Mouse (Mus musculus) WW6 (cell line): ENCODE data around the gene Scrt2.

Experiments used
- DNase-seq: peaks from one replicate; pipeline ENCODE4 v3.0.0-alpha.2; 2013; ENCODE audit warnings: low read depth, low spot score

Gene Scrt2

GRCm38 (mm10) chr2:152081641-152082448 is 516 bp downstream of the Scrt2 start:
- no peak for DNase-seq

GRCm38 (mm10) chr2:152082456-152083285 is 1.3 kb downstream of the Scrt2 start:
- DNase-seq, result no peak

DNA sequence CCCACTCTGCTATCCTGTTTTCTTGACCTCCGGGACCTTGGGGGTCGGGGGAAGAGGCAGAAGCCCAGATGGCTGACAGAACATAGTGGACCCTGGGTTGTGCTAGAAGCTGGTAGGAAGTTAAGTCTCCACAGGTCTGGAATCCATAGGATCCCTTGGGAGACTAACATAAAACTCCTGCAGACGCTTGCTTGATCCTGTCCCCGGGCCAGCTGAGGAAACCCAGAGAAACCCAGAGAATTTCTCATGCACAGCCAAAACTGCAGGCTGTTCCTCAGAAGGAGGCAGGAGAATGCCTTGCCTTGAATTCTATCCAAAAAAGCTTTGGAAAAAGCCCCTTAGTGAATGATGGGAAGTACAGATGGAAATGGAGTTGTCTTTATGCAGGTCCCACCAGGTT is 2.1 kb downstream of the Scrt2 start:
- no peak for DNase-seq

DNA sequence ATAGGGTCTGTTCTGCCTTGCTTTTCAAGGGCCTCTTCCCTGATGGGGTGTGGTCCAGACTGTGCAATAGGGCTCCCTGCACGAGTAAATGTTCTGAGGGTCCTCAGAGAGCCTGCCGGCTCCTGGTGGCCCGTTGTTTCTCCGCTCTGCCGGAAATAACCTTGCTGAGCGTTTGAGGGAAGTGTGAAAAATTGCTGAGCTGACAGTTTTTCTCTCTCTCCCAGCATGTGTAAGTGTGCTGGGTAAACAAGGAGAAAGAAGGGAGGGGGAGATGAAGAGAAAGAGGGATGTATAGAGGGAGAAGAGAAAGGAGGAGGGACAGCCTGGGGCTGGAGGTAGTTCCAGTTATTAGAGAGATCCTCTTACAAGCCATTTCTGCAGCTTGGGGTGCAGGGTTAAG is 3.0 kb downstream of the Scrt2 start:
- DNase-seq, result no peak

- DNase-seq, result no peak
Measured at GRCm38 (mm10) chr2:152085414-152085813, 4.1 kb downstream of the Scrt2 start.

GRCm38 (mm10) chr2:152086451-152086850 is 5.1 kb downstream of the Scrt2 start:
- no peak for DNase-seq

- no peak for DNase-seq
Measured at GRCm38 (mm10) chr2:152087111-152087510, 5.8 kb downstream of the Scrt2 start.

- no peak for DNase-seq
Measured at GRCm38 (mm10) chr2:152089078-152089477, 7.7 kb downstream of the Scrt2 start.

DNA sequence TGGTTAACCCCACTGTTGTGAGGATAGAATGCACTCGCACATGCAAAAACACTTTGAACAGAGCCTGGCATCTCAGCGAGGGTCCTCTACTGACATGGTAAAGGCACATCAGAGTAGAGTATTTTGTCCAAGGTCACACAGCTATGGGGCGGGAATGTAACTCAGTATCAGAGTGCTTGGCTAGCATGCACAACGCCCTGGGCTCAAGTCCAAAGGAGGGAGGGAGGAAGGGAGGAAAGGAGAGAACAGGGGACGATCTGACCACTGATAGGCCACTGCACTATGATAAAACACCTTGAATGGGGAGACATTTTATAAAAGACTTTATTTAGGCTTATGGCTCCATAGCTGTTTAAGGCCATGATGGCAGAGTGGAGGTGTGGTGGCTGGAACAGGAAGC is 8.3 kb downstream of the Scrt2 start:
- no peak for DNase-seq

DNA sequence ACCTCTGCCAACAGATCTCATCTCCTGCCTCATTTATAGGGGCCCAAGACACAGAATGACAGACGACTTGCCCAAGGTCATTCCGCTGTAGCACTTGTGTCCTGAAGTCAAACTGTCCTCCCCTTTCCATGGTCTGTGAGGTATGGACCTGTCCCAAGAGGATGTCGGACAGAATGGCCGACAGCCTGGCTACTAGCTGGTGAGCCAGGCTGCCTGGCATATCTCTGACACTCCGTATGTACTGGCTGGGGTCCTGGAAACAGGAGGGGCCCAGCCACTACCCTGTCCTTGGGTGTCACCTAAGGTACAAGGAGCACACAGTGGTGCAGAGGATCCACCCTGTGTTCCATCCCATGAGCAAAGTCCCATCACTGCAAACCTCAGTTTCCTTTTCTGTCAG is 9.2 kb downstream of the Scrt2 start:
- no peak for DNase-seq

DNA sequence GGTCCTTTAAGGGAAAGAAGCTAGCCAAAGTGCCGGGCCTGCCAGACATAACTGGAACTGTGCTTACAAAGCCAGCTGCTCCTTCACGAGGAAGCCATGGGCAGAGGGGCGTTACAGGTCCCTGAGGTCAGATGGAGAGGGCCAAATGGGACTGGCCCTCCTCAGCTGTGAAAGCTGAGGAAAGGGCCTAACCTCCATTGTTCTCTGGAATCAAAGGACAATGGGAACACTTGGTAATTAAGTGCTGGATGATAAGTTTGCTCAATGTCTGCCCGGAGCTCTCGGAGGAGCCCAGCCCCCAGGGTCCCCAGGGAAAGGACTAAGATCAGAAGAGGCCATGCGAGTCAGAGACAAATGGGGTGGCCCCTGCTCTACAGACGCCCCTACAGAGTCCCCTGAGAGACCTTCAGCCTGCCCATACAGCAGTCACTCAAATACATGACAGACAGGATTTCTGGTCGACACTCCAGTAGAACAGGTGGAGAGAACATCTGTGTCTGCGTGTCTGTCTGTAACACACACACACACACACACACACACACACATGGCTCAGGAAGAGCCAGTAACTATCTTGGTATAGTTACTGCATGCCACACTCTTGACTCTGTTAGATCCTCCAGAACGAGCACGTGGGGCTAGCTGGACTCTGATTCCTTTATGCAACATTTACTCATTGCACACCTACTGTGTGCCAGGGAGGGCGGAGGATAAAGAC is 10.2 kb downstream of the Scrt2 start:
- no peak for DNase-seq

GRCm38 (mm10) chr2:152092927-152093326 is 11.6 kb downstream of the Scrt2 start:
- no peak for DNase-seq

DNA sequence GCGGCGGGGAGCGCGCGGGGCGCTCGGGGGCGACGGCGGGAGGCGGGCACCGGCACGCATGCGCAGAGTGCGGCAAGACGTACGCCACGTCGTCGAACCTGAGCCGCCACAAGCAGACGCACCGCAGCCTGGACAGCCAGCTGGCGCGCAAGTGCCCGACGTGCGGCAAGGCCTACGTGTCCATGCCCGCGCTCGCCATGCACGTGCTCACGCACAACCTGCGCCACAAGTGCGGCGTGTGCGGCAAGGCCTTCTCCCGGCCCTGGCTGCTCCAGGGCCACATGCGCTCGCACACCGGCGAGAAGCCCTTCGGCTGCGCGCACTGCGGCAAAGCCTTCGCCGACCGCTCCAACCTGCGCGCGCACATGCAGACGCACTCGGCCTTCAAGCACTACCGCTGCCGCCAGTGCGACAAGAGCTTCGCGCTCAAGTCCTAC is 12.0 kb downstream of the Scrt2 start:
- peak; percentile 78 for DNase-seq

DNA sequence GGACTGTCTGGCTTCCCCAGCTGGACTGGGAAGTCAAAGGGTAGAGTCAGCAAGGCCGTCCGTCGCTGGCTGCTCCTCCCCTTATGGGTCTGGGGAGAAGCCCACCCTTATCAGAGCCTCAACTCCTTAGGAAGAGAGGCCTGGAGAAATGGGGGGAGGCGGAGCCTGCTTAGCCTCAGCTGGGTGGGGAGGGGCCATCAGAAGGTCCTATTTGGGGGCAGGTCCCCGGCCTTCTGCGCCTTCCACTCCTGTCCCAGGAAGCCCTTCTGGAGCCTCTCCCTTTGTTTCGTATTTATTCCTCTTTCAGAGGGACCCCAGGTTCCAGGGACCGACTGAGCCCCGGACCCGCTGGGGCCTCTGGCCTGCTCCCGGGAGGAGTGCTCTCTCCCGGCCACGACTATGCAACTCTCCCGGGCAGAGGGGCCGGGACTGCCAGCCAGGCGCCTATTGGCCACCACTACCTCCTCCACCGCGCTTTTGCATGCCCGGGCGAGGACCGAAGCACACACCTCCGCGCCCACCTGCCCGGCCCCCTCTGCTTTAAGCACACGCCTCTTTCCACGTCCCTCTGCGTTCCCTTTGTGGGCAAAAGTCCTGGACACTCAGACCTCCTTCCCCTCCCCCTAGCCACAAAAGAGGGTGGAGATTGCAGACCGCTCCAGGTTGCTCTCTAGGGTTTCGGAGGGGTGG is 13.7 kb downstream of the Scrt2 start:
- peak; percentile 69 for DNase-seq

- DNase-seq, result no peak
Measured at GRCm38 (mm10) chr2:152096922-152097321, 15.6 kb downstream of the Scrt2 start.

DNA sequence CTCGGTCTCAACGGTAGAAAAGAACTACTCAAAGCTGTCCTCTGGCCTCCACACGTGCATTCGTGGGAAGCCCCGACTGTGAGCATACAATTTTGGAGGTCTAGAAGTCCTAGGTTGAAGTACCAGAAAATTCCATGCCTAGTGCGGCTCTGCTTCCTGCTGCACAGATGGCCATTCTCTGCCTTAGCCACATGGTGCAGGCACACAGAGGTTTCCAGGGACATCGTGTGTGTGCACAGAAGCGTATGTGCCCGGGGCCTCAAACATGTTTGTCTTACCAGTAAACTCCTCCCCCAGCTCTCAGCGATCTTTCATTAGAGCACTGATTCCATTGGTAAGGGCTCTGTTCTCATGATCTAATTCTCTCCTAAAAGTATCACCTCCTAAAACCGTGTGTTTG is 16.6 kb downstream of the Scrt2 start:
- DNase-seq, result no peak

GRCm38 (mm10) chr2:152099538-152099937 is 18.2 kb downstream of the Scrt2 start:
- no peak for DNase-seq

GRCm38 (mm10) chr2:152101761-152102160 is 20.4 kb downstream of the Scrt2 start:
- no peak for DNase-seq

- no peak for DNase-seq
Measured at GRCm38 (mm10) chr2:152102369-152102768, 21.0 kb downstream of the Scrt2 start.

GRCm38 (mm10) chr2:152104711-152105317 is 23.5 kb downstream of the Scrt2 start:
- DNase-seq, result no peak
